11 mouse cellular contexts compared by ENCODE assay signal in the genomic region with DNA sequence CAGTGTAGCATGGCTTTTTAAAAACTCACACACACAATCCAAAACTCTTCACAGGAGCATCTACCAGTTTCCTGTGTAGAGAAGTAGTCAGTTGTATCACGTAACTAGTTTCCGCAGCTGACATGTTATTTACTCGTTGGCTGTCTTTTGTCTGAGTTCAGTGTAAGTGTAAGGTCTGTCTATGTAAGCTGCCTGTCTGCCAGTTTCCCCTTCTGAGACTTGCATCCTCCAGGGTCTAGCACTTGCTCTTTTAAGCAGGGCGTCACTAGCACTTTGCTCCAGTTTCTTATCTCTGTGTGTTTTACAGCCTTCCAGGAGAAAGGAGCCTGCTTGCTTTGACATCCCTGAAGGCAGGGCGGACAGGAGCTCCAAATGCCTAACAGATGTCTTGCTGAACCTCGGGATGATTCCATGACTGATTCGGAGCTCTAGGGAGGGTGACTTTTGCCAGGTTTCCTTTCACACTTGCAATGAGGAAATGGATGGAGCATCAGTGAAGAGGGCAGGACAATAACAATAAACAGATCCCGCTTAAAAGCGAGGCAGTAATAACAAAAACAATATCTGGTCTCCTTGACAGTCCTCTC.
DNase-seq lines count a peak whose midpoint lies in the region; ATAC-seq and TF ChIP-seq lines count a peak whose summit lies in the region.
"Had no signal": no experiment of that assay in that cellular context is flagged by ENCODE, and none has a peak within 500 bp of the region (broad histone marks: within the 10 kb centered on the region; RNA-seq: fewer than 3 reads in every experiment).

No protein-coding gene starts in this region.

- 20% methylated on average over 9 of the region's 9 CpGs for WGBS in kidney, adult 2 months
- 32% methylated on average over 9 of the region's 9 CpGs for WGBS in embryonic facial prominence, embryonic 14.5 days
- 13% methylated on average over 9 of the region's 9 CpGs for whole genome bisulfite sequencing in heart, postnatal 0 days

- H3K4me2 ChIP-seq in embryonic facial prominence, embryonic 14.5 days (ENCODE audit: low read depth, low read length), result peak overlapping the region; percentile 7; the same call in 1 of the 2 replicates
- peak overlapping the region; percentile 19; the same call in 1 of the 2 replicates for H3K4me2 ChIP-seq in heart, postnatal 0 days (ENCODE audit: low read depth, low read length)
- H3K4me2 ChIP-seq: embryonic facial prominence, embryonic 12.5 days had no signal

- no peaks in the 10 kb centered on the region for H3K9me3 ChIP-seq in embryonic facial prominence, embryonic 14.5 days (ENCODE audit: control insufficient read depth, low read length)
- H3K9me3 ChIP-seq in heart, postnatal 0 days (replicated peaks; ENCODE audit: control insufficient read depth, low read length), result no peaks in the 10 kb centered on the region
- H3K9me3 ChIP-seq: embryonic facial prominence, embryonic 12.5 days had no signal

- no peaks in the 10 kb centered on the region for H3K27me3 ChIP-seq in kidney, adult 2 months (replicated peaks; ENCODE audit: control insufficient read depth, insufficient read depth, low read length)
- no peaks in the 10 kb centered on the region for H3K27me3 ChIP-seq in embryonic facial prominence, embryonic 14.5 days (replicated peaks; ENCODE audit: control insufficient read depth, insufficient read depth, low read length)
- H3K27me3 ChIP-seq in heart, postnatal 0 days (ENCODE audit: control insufficient read depth, insufficient read depth, low read length), result no peaks in the 10 kb centered on the region
- H3K27me3 ChIP-seq: embryonic facial prominence, embryonic 12.5 days had no signal

- TF ChIP-seq CTCF in kidney, adult 2 months (conservative IDR thresholded peaks at IDR 0.05; ENCODE audit: insufficient read depth, insufficient read length, low read depth, low read length), result no peak
- no peak for TF ChIP-seq CTCF in heart, postnatal 0 days (IDR thresholded peaks at IDR 0.05; ENCODE audit: low read depth)

- no peaks in the 10 kb centered on the region for H3K4me1 ChIP-seq in kidney, adult 2 months (ENCODE audit: control insufficient read depth, insufficient read depth, low read length)
- H3K4me1 ChIP-seq in embryonic facial prominence, embryonic 14.5 days (ENCODE audit: control insufficient read depth, insufficient read depth, low read length), result peaks cover 5% of the 10 kb centered on the region; the same call in 1 of the 2 replicates
- H3K4me1 ChIP-seq in heart, postnatal 0 days (ENCODE audit: control insufficient read depth, insufficient read depth), result no peaks in the 10 kb centered on the region

- no peak overlapping the region for H3K27ac ChIP-seq in kidney, adult 2 months (ENCODE audit: insufficient read depth, low read depth, low read length)
- no peak overlapping the region for H3K27ac ChIP-seq in embryonic facial prominence, embryonic 14.5 days (replicated peaks; ENCODE audit: low read depth, low read length)
- H3K27ac ChIP-seq in heart, postnatal 0 days (ENCODE audit: low read depth), result no peak overlapping the region
- H3K27ac ChIP-seq: embryonic facial prominence, embryonic 12.5 days had no signal

- ATAC-seq in embryonic facial prominence, embryonic 14.5 days (ENCODE audit: low read depth), result no peak
- ATAC-seq in heart, postnatal 0 days (ENCODE audit: insufficient read depth, low read depth), result no peak

- no peak for TF ChIP-seq EP300 in heart, postnatal 0 days (IDR thresholded peaks at IDR 0.05; ENCODE audit: low read depth)

- no peak overlapping the region for H3K4me3 ChIP-seq in kidney, adult 2 months (ENCODE audit: insufficient read depth, low read depth, low read length)
- no peak overlapping the region for H3K4me3 ChIP-seq in embryonic facial prominence, embryonic 14.5 days (ENCODE audit: low read depth, low read length)
- no peak overlapping the region for H3K4me3 ChIP-seq in heart, postnatal 0 days (ENCODE audit: low read depth, low read length)
- H3K4me3 ChIP-seq: embryonic facial prominence, embryonic 12.5 days had no signal

- no peaks in the 10 kb centered on the region for H3K36me3 ChIP-seq in kidney, adult 2 months (ENCODE audit: control insufficient read depth, insufficient read depth, low read length)
- H3K36me3 ChIP-seq in embryonic facial prominence, embryonic 14.5 days (ENCODE audit: control insufficient read depth, insufficient read depth, low read length), result no peaks in the 10 kb centered on the region
- H3K36me3 ChIP-seq in heart, postnatal 0 days (replicated peaks; ENCODE audit: control insufficient read depth, insufficient read depth, low read length), result no peaks in the 10 kb centered on the region
- H3K36me3 ChIP-seq: embryonic facial prominence, embryonic 12.5 days had no signal

- no peak overlapping the region for H3K9ac ChIP-seq in embryonic facial prominence, embryonic 14.5 days (ENCODE audit: low read depth, low read length)
- H3K9ac ChIP-seq in heart, postnatal 0 days (replicated peaks; ENCODE audit: low read depth, low read length), result no peak overlapping the region
- H3K9ac ChIP-seq: embryonic facial prominence, embryonic 12.5 days had no signal

- TF ChIP-seq POLR2A in kidney, adult 2 months (IDR thresholded peaks at IDR 0.05; ENCODE audit: low read depth, low read length), result no peak

- DNase-seq in kidney, postnatal 14 days, result peak; percentile 7
- no peak for DNase-seq in kidney, adult 2 months
- DNase-seq in embryonic facial prominence, embryonic 14.5 days (ENCODE audit: low spot score), result peak; percentile 76
- no peak for DNase-seq in heart, postnatal 0 days (ENCODE audit: low spot score)
- DNase-seq in ovary, postnatal 14 days (ENCODE audit: low spot score), result peak; percentile 10
- no peak for DNase-seq in left cerebral cortex, adult 11 months (ENCODE audit: low spot score)
- no peak for DNase-seq in left cerebral cortex, adult 9 months (ENCODE audit: low spot score in 2 of 2)
- no peak for DNase-seq in frontal cortex, postnatal 36 days (ENCODE audit: low spot score in 2 of 2)
- DNase-seq: midbrain, embryonic 14.5 days; right cerebral cortex, postnatal 25 days had no signal

Comparison
In these comparisons a context has a peak if more than half of its experiments do, and no peak if none do; other contexts are left out.
1. DNase-seq: peak in kidney, postnatal 14 days (single experiment), embryonic facial prominence, embryonic 14.5 days (single experiment) and ovary, postnatal 14 days (single experiment); none in kidney, adult 2 months (single experiment), heart, postnatal 0 days (single experiment), left cerebral cortex, adult 11 months (single experiment), left cerebral cortex, adult 9 months (0 of 2) and frontal cortex, postnatal 36 days (0 of 2).